Mouse (Mus musculus) hindbrain, embryonic 12.5 days (tissue): ENCODE data around the gene Pdlim7. TPM values are rescaled to one million over a fixed set of nuclear protein-coding genes. Genes with fewer than 3 reads are reported as not detected.

ENCODE experiments used
- ATAC-seq: fragments of 200-750 bp; cut with Nextera tagmentation; 2 replicates; pipeline ENCODE4 v1.8.0; 2017; ENCODE audit warnings: moderate TSS enrichment; ENCODE audit not compliant: low FRiP score
- H3K27ac ChIP-seq: fragments of 300-500 bp; sonication (generic); 2 replicates; pipeline ENCODE4 v1.5.1; 2016; ENCODE audit warnings: mild to moderate bottlenecking
- H3K27me3 ChIP-seq: fragments of 300-500 bp; sonication (generic); 2 replicates; pipeline ENCODE4 v1.6.1; 2016; ENCODE audit warnings: mild to moderate bottlenecking
- H3K36me3 ChIP-seq: fragments of 300-500 bp; sonication (generic); 2 replicates; pipeline ENCODE4 v1.6.1; 2016; ENCODE audit warnings: mild to moderate bottlenecking
- H3K4me1 ChIP-seq: fragments of 300-500 bp; sonication (generic); 2 replicates; pipeline ENCODE4 v1.6.1; 2016
- H3K4me2 ChIP-seq: fragments of 300-500 bp; sonication (generic); replicated peaks from 2 replicates; pipeline ENCODE4 v1.6.1; 2016; ENCODE audit warnings: mild to moderate bottlenecking
- H3K4me3 ChIP-seq: fragments of 300-500 bp; sonication (generic); 2 replicates; pipeline ENCODE4 v1.5.1; 2016; ENCODE audit warnings: mild to moderate bottlenecking
- H3K9ac ChIP-seq: fragments of 300-500 bp; sonication (generic); 2 replicates; pipeline ENCODE4 v1.6.1; 2016; ENCODE audit warnings: mild to moderate bottlenecking, moderate library complexity
- H3K9me3 ChIP-seq: fragments of 300-500 bp; sonication (generic); replicated peaks from 2 replicates; pipeline ENCODE4 v1.6.1; 2016; ENCODE audit warnings: mild to moderate bottlenecking
- WGBS: fragments of 180-500 bp; shearing (Covaris S2); methylation state at CpG from one replicate; pipeline ENCODE4 v1.1.7; 2016; 5-methylcytosine and 5-hydroxymethylcytosine counted together
- polyA plus RNA-seq: library from polyadenylated mRNA; unstranded; fragments of >200 nt; fragmentation: Nextera tagmentation; extraction: Ambion mirVana; gene quantifications from 2 replicates; pipeline ENCODE4 v1.2.1, GENCODE M21; 2016

Gene Pdlim7
- polyA plus RNA-seq, 1 experiment from 2014 or later, result 154 TPM

GRCm38 (mm10) chr13:55512379-55513031 lies 971 bp downstream of the Pdlim7 start:
- Histone ChIP-seq H3K4me2 (peak overlapping the region; percentile 95), H3K4me3 (peak overlapping the region; percentile 84), H3K27me3 (peaks cover 7% of the 10 kb centered on the region; the same call in 1 of the 2 replicates), H3K4me1 (peaks cover 26% of the 10 kb centered on the region), H3K9me3 (no peaks in the 10 kb centered on the region), H3K9ac (peak overlapping the region; percentile 94), H3K27ac (peak overlapping the region; percentile 85), H3K36me3 (peaks cover 19% of the 10 kb centered on the region)
- 2% methylated on average over 25 of the region's 25 CpGs for WGBS
- ATAC-seq, result peak; percentile 63

GRCm38 (mm10) chr13:55511492-55511861 lies 2.0 kb downstream of the Pdlim7 start:
- 44% methylated on average over 5 of the region's 5 CpGs for WGBS
- 0 out of 2 replicates have a peak overlapping the region, but pooled peaks have one; percentile 84 for H3K4me3 ChIP-seq
- H3K27me3 ChIP-seq, result peaks cover 7% of the 10 kb centered on the region; the same call in 1 of the 2 replicates
- peak overlapping the region; percentile 18; the same call in 1 of the 2 replicates for H3K9ac ChIP-seq
- peak overlapping the region; percentile 95 for H3K4me2 ChIP-seq
- no peak for ATAC-seq
- peaks cover 26% of the 10 kb centered on the region for H3K4me1 ChIP-seq
- peaks cover 29% of the 10 kb centered on the region for H3K36me3 ChIP-seq
- no peaks in the 10 kb centered on the region for H3K9me3 ChIP-seq
- peak overlapping the region; percentile 74 for H3K27ac ChIP-seq

GRCm38 (mm10) chr13:55510668-55511491 lies 2.6 kb downstream of the Pdlim7 start:
- H3K4me3 ChIP-seq, result 0 out of 2 replicates have a peak overlapping the region, but pooled peaks have one; percentile 8
- peaks cover 26% of the 10 kb centered on the region for H3K4me1 ChIP-seq
- H3K27me3 ChIP-seq, result peaks cover 7% of the 10 kb centered on the region; the same call in 1 of the 2 replicates
- peak overlapping the region; percentile 27; the same call in 1 of the 2 replicates for H3K9ac ChIP-seq
- H3K9me3 ChIP-seq, result no peaks in the 10 kb centered on the region
- 19% methylated on average over 6 of the region's 6 CpGs for WGBS
- ATAC-seq, result peak; percentile 46; the same call in 1 of the 2 replicates
- peak overlapping the region; percentile 74 for H3K27ac ChIP-seq
- H3K4me2 ChIP-seq, result peak overlapping the region; percentile 95
- H3K36me3 ChIP-seq, result peaks cover 35% of the 10 kb centered on the region

GRCm38 (mm10) chr13:55510332-55510667 lies 3.2 kb downstream of the Pdlim7 start:
- Histone ChIP-seq H3K4me1 (peaks cover 26% of the 10 kb centered on the region), H3K27ac (peak overlapping the region; percentile 74; the same call in 1 of the 2 replicates), H3K4me3 (no peak overlapping the region), H3K4me2 (peak overlapping the region; percentile 95; the same call in 1 of the 2 replicates), H3K27me3 (peaks cover 7% of the 10 kb centered on the region; the same call in 1 of the 2 replicates), H3K9ac (peak overlapping the region; percentile 27; the same call in 1 of the 2 replicates), H3K36me3 (peaks cover 41% of the 10 kb centered on the region), H3K9me3 (no peaks in the 10 kb centered on the region)
- WGBS, result 44% methylated on average over 3 of the region's 3 CpGs
- ATAC-seq, result no peak

- H3K9me3 ChIP-seq, result no peaks in the 10 kb centered on the region
- H3K4me1 ChIP-seq, result peaks cover 26% of the 10 kb centered on the region
- ATAC-seq, result no peak
- no peak overlapping the region for H3K4me2 ChIP-seq
- H3K27ac ChIP-seq, result no peak overlapping the region
- H3K36me3 ChIP-seq, result peaks cover 57% of the 10 kb centered on the region
- H3K27me3 ChIP-seq, result no peaks in the 10 kb centered on the region
- WGBS, result 96% methylated on average over 10 of the region's 10 CpGs
- H3K4me3 ChIP-seq, result no peak overlapping the region
- no peak overlapping the region for H3K9ac ChIP-seq
These were observed 4.9 kb downstream of the Pdlim7 start for GRCm38 (mm10) chr13:55508531-55508930.

- no peak overlapping the region for H3K4me2 ChIP-seq
- no peaks in the 10 kb centered on the region for H3K27me3 ChIP-seq
- no peak overlapping the region for H3K9ac ChIP-seq
- no peaks in the 10 kb centered on the region for H3K9me3 ChIP-seq
- no peak overlapping the region for H3K4me3 ChIP-seq
- WGBS, result 56% methylated on average over 11 of the region's 11 CpGs
- 0 out of 2 replicates have a peak, but pooled peaks have one; percentile 5 for ATAC-seq
- H3K4me1 ChIP-seq, result peaks cover 26% of the 10 kb centered on the region
- no peak overlapping the region for H3K27ac ChIP-seq
- peaks cover 64% of the 10 kb centered on the region for H3K36me3 ChIP-seq
These were observed 5.6 kb downstream of the Pdlim7 start for GRCm38 (mm10) chr13:55507877-55508276.

- ATAC-seq, result no peak
- H3K4me1 ChIP-seq, result peaks cover 16% of the 10 kb centered on the region
- 96% methylated on average over 10 of the region's 10 CpGs for WGBS
- no peak overlapping the region for H3K9ac ChIP-seq
- H3K36me3 ChIP-seq, result peaks cover 74% of the 10 kb centered on the region
- no peaks in the 10 kb centered on the region for H3K27me3 ChIP-seq
- no peak overlapping the region for H3K4me3 ChIP-seq
- H3K27ac ChIP-seq, result no peak overlapping the region
- H3K9me3 ChIP-seq, result no peaks in the 10 kb centered on the region
- H3K4me2 ChIP-seq, result no peak overlapping the region
These were observed 6.8 kb downstream of the Pdlim7 start for GRCm38 (mm10) chr13:55506697-55507096.

GRCm38 (mm10) chr13:55505810-55506209 lies 7.7 kb downstream of the Pdlim7 start:
- Histone ChIP-seq H3K9me3 (no peaks in the 10 kb centered on the region), H3K27me3 (no peaks in the 10 kb centered on the region), H3K9ac (no peak overlapping the region), H3K4me3 (no peak overlapping the region), H3K27ac (no peak overlapping the region), H3K36me3 (peaks cover 74% of the 10 kb centered on the region), H3K4me1 (peaks cover 7% of the 10 kb centered on the region), H3K4me2 (no peak overlapping the region)
- 90% methylated on average over 9 of the region's 9 CpGs for WGBS
- ATAC-seq, result no peak

- no peak overlapping the region for H3K4me3 ChIP-seq
- H3K27ac ChIP-seq, result no peak overlapping the region
- peaks cover 71% of the 10 kb centered on the region for H3K36me3 ChIP-seq
- H3K4me1 ChIP-seq, result no peaks in the 10 kb centered on the region
- 90% methylated on average over 5 of the region's 5 CpGs for WGBS
- H3K9me3 ChIP-seq, result no peaks in the 10 kb centered on the region
- no peak for ATAC-seq
- H3K4me2 ChIP-seq, result no peak overlapping the region
- no peak overlapping the region for H3K9ac ChIP-seq
- H3K27me3 ChIP-seq, result no peaks in the 10 kb centered on the region
These were observed 9.1 kb downstream of the Pdlim7 start for GRCm38 (mm10) chr13:55504390-55504789.

- no peaks in the 10 kb centered on the region for H3K9me3 ChIP-seq
- H3K4me3 ChIP-seq, result no peak overlapping the region
- peaks cover 62% of the 10 kb centered on the region for H3K36me3 ChIP-seq
- WGBS, result 86% methylated on average over 8 of the region's 8 CpGs
- no peak overlapping the region for H3K4me2 ChIP-seq
- no peak overlapping the region for H3K9ac ChIP-seq
- peaks cover 5% of the 10 kb centered on the region; the same call in 1 of the 2 replicates for H3K4me1 ChIP-seq
- ATAC-seq, result no peak
- no peak overlapping the region for H3K27ac ChIP-seq
- no peaks in the 10 kb centered on the region for H3K27me3 ChIP-seq
These were observed 11.1 kb downstream of the Pdlim7 start for GRCm38 (mm10) chr13:55502405-55502804.

- no peak overlapping the region for H3K4me2 ChIP-seq
- H3K9me3 ChIP-seq, result no peaks in the 10 kb centered on the region
- no peak for ATAC-seq
- no peak overlapping the region for H3K9ac ChIP-seq
- H3K4me1 ChIP-seq, result peaks cover 16% of the 10 kb centered on the region
- no peak overlapping the region for H3K27ac ChIP-seq
- 87% methylated on average over 10 of the region's 10 CpGs for WGBS
- peaks cover 44% of the 10 kb centered on the region for H3K36me3 ChIP-seq
- no peak overlapping the region for H3K4me3 ChIP-seq
- H3K27me3 ChIP-seq, result no peaks in the 10 kb centered on the region
These were observed 12.9 kb downstream of the Pdlim7 start for GRCm38 (mm10) chr13:55500575-55500974.

- Histone ChIP-seq H3K4me3 (no peak overlapping the region), H3K27ac (no peak overlapping the region; the same call in 1 of the 2 replicates), H3K9ac (no peak overlapping the region), H3K9me3 (no peaks in the 10 kb centered on the region), H3K27me3 (no peaks in the 10 kb centered on the region), H3K4me2 (no peak overlapping the region), H3K4me1 (peaks cover 29% of the 10 kb centered on the region), H3K36me3 (peaks cover 29% of the 10 kb centered on the region)
- WGBS, result 59% methylated on average over 11 of the region's 11 CpGs
- no peak for ATAC-seq
These were observed 14.6 kb downstream of the Pdlim7 start for GRCm38 (mm10) chr13:55498906-55499305.
